Mouse (Mus musculus): Measurements from ENCODE around the gene Olfr763. TPM values are rescaled to one million over a fixed set of nuclear protein-coding genes. Genes with fewer than 3 reads are reported as not detected.
"Not testable (repeated sequence)": the region's sequence is repeated elsewhere in the genome, so short reads cannot be mapped to it uniquely, and the experiment has no call there.

Gene Olfr763
- not detected in 2 replicates for polyA plus RNA-seq (2012; ENCODE audit: insufficient read depth, insufficient read length, missing spikeins)

DNA sequence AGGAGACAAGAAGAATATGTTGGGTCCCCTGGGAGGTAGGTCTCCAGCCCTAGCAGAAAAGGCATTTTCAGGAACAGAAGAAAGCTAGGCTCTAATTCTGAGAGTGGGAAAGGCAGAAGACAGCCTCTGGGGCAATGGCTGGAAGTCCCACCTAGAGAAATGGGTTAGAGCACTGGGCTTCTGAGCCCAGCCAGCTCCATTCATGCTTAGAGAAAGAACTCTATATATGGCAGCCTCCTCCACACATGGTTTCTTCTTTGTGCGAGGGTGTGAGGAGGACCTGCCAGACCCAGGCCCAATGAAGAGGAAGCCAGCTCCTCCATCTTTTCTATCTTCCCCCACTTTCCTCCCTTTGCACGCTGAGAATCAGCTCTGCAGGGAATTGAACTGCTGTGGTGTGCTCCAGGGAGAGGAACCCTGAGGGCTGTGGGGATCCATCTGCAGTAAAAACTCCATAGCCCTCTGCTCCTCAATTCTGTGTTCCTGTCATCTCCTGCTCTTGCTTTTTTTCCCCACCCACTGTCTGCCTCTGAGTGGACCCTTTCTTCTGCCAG lies at the start of gene Olfr763:
Gene Olfr763, plus strand, starts transcription at position 504 of the 554 bp plus-strand sequence.
- no peak within 1 kb of the TSS for H3K27ac ChIP-seq (replicated peaks; ENCODE audit: low read depth, low read length)
- no peak within 1 kb of the TSS for H3K4me3 ChIP-seq (ENCODE audit: insufficient read depth, low read depth, low read length)
- no peaks in the 10 kb centered on the region for H3K4me1 ChIP-seq (ENCODE audit: control insufficient read depth, insufficient read depth, insufficient read length, low read length)

DNA sequence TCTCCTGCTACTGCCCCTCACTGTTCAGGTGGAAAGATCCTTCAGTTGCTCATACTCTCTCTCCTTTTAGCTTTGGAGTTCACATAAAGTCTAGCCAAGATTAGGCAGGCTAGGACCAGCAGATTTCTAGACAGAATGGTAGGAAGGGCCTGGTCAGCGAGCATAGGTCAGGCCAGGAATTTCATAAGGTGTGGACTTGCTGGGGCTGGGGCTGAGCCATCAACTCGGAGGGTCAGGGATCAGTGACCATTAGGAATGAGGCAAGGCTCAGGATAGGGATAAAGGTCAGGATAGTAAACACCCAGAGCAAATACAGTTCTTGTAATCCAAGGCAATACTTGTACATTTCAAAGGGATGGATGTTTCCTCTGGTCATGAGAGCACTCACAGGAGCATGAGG lies 45.6 kb upstream of the Olfr763 start:
- Histone ChIP-seq H3K4me1 (ENCODE audit: control insufficient read depth, insufficient read depth, insufficient read length, low read length) (no peaks in the 10 kb centered on the region), H3K27ac (replicated peaks; ENCODE audit: low read depth, low read length) (no peak overlapping the region), H3K4me3 (ENCODE audit: insufficient read depth, low read depth, low read length) (no peak overlapping the region)

DNA sequence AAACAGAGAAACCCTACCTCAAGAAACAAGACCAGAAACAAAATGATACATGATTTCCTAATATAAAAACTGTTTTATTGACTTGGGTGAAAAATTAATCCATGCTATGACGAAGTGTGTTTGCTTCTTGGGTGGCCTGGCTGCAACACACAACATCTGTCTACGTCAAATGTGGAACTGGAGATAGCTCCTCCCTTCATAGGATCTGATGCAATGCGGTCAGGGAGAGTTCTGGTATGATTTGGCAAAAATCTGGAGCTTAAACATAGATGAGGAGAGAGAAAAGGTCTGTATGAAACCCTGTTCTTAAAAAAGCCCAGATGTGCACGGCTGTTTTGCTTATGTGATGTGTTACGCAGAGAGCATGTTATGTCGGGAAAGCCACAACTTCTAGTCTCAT lies 44.7 kb upstream of the Olfr763 start:
- no peak overlapping the region for H3K4me3 ChIP-seq (ENCODE audit: insufficient read depth, low read depth, low read length)
- no peak overlapping the region for H3K27ac ChIP-seq (replicated peaks; ENCODE audit: low read depth, low read length)
- H3K4me1 ChIP-seq (ENCODE audit: control insufficient read depth, insufficient read depth, insufficient read length, low read length) = no peaks in the 10 kb centered on the region

DNA sequence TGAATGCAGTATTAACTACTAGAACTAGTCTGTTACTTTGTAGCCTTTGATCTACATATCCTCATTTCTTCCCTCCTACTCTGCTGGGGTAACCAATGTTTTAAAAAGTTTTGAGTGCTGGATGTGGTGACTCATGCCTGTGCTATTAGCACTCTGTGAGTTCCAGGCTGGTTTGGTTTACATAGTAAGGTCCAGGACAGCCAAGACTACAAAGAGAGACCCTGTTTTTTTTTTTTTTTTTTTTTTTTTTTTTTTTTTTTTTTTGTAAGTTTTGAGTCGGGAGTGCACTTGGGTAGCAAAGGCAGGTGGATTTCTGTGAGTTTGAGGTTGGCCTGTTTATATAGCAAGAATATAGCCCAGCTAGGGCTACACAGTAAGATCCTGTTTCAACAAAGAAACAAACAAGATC lies 42.2 kb upstream of the Olfr763 start:
- H3K4me1 ChIP-seq (ENCODE audit: control insufficient read depth, insufficient read depth, insufficient read length, low read length) = no peaks in the 10 kb centered on the region
- H3K4me3 ChIP-seq (ENCODE audit: insufficient read depth, low read depth, low read length) = no peak overlapping the region
- no peak overlapping the region for H3K27ac ChIP-seq (replicated peaks; ENCODE audit: low read depth, low read length)

DNA sequence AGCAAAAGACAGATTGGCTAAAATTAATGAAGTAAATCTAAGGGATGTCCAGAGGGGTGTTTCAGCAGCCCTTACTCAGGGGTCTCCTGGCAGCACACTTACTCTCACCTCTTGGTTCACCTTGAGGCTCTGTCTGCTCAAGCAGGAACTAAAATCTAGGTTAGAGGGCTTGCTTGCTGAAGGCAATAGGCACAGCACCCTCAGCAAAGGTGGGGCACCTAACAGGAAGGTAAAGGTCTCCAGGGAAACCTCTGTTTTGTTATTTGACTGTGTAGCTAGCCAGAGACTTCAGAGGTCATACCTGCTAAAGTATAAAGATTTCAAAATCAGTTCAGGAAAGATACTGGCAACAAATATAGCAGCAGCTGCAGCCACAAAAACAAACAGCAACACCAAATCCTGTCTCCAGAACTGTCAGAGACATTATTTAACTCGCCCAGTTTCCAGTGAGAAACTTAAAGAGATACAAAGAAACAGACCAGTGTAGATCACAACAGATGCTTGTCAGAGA lies 39.8 kb upstream of the Olfr763 start:
- H3K27ac ChIP-seq (replicated peaks; ENCODE audit: low read depth, low read length) = no peak overlapping the region
- no peak overlapping the region for H3K4me3 ChIP-seq (ENCODE audit: insufficient read depth, low read depth, low read length)
- H3K4me1 ChIP-seq (ENCODE audit: control insufficient read depth, insufficient read depth, insufficient read length, low read length) = no peaks in the 10 kb centered on the region

DNA sequence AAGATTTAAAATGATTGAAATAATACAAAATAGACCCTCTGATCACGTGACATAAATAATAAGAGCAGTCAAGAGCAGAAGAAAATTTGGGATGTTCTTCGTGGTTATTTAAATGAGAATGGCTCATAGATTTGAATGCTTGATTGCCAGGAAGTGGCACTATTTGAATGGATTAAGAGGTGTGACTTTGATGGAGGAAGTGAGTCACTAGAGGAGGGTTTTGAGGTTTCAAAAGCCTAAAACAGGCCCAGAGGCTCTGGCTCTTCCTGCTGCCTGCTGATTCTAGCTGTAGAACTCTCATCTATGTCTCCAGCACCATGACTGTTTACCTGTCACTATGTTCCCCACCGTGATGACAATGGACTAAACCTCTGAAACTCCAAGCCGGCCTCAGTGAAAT lies 37.8 kb upstream of the Olfr763 start:
- H3K27ac ChIP-seq (replicated peaks; ENCODE audit: low read depth, low read length) = no peak overlapping the region

DNA sequence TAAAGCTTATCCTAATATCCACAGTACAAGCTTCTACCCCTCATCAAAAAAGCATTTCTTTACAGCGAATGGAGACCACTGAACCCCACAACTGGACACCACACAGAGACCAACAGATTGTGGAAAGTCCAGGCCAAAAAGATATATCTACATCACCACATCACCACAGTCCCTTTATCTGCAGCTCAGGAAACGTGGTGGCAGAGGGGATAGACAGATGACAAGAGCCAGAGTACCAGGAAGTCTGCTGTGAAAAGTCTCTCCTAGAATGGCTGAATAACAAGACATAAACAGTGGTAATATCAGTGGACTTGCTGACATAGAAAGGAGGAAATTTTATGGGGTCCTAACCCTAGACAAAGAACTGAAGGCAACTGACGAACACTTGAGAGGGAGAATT lies 34.2 kb upstream of the Olfr763 start:
- H3K4me1 ChIP-seq (ENCODE audit: control insufficient read depth, insufficient read depth, insufficient read length, low read length) = no peaks in the 10 kb centered on the region
- H3K27ac ChIP-seq (replicated peaks; ENCODE audit: low read depth, low read length) = no peak overlapping the region
- H3K4me3 ChIP-seq (ENCODE audit: insufficient read depth, low read depth, low read length) = no peak overlapping the region

More for the DNA sequence above, 37.8 kb upstream of the Olfr763 start:
- Histone ChIP-seq H3K4me3 (ENCODE audit: insufficient read depth, low read depth, low read length) (no peak overlapping the region), H3K4me1 (ENCODE audit: control insufficient read depth, insufficient read depth, insufficient read length, low read length) (no peaks in the 10 kb centered on the region)

DNA sequence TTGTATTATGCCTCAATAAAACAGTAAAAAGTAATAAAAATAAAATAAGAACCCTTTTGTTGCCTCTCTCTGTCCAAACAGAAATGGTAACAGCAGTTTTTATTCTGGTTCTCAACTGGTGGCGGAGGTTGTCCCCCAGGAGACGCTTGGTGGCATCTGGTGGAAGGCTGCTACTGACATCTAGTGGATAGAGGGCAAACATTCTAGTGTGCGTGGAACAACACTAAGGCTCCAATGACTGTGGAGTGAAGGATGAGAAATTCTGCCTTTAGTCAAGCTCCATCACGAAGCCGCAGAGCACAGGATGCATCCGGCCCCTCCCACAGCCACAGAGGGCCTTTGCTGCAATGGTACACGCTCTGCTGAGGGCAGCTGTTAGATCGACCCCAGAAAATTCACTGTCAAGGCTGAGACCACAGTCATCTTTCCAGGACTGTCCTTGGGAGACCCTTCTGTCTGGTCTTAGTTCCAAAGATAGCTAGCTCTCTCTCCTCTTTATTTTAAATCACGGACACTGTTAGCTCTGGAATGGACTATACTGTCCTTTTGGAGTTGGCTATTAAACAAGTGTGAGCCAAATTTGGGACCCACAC lies 33.0 kb upstream of the Olfr763 start:
- Histone ChIP-seq H3K27ac (replicated peaks; ENCODE audit: low read depth, low read length) (no peak overlapping the region), H3K4me1 (ENCODE audit: control insufficient read depth, insufficient read depth, insufficient read length, low read length) (no peaks in the 10 kb centered on the region), H3K4me3 (ENCODE audit: insufficient read depth, low read depth, low read length) (no peak overlapping the region)

DNA sequence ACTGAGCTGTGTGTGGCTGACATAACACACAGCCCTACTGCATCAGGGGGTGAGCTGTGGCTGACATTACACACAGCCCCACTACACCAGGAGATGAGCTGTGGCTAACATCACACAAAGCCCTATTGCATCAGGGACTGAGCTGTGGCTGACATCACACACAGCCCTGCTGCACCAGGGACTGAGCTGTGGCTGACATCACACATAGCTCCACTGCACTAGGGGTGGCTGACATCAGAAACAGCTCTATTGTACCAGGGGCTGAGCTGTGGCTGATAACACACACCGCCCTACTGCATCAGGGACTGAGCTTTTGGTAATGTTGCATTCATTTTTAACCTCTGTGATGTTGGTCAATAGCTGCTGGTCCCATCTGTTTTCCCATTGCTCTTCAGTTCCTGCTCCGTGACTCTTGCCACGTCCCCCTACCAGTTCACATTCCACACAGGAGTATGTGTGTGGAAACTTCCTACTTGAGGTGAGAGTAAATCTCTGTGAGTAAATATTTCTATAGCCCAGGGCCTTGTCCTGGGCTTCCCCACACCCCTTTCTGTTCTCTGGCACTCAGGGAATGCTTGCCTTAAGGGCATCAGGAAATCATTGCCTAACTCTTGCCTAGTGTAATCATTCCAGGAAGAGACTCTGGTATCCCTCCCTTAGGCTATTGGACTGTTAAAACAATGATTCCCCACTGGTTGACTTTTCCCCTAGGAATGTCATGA lies 29.8 kb upstream of the Olfr763 start:
- no peak overlapping the region for H3K27ac ChIP-seq (replicated peaks; ENCODE audit: low read depth, low read length)
- H3K4me3 ChIP-seq (ENCODE audit: insufficient read depth, low read depth, low read length) = no peak overlapping the region
- no peaks in the 10 kb centered on the region for H3K4me1 ChIP-seq (ENCODE audit: control insufficient read depth, insufficient read depth, insufficient read length, low read length)

DNA sequence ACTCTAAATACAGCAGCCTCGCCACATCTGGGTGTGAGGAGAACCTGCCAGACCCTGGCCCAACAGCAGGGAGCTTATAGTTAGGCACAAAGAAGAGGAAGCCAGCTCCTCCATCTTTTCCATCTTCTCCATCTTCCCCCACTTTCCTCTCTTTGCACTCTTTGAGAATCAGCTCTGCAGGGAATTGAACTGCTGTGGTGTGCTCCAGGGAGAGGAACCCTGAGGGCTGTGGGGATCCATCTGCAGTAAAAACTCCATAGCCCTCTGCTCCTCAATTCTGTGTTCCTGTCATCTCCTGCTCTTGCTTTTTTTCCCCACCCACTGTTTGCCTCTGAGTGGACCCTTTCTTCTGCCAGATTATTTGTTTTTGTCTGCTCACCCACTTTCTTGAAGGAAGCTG lies 21.5 kb upstream of the Olfr763 start, which contains the start of gene Olfr9:
Gene Olfr9, plus strand, starts transcription at position 301 of the 400 bp plus-strand sequence.
- H3K27ac ChIP-seq (replicated peaks; ENCODE audit: low read depth, low read length); H3K4me3 ChIP-seq (ENCODE audit: insufficient read depth, low read depth, low read length); H3K4me1 ChIP-seq (ENCODE audit: control insufficient read depth, insufficient read depth, insufficient read length, low read length): not testable (repeated sequence)

DNA sequence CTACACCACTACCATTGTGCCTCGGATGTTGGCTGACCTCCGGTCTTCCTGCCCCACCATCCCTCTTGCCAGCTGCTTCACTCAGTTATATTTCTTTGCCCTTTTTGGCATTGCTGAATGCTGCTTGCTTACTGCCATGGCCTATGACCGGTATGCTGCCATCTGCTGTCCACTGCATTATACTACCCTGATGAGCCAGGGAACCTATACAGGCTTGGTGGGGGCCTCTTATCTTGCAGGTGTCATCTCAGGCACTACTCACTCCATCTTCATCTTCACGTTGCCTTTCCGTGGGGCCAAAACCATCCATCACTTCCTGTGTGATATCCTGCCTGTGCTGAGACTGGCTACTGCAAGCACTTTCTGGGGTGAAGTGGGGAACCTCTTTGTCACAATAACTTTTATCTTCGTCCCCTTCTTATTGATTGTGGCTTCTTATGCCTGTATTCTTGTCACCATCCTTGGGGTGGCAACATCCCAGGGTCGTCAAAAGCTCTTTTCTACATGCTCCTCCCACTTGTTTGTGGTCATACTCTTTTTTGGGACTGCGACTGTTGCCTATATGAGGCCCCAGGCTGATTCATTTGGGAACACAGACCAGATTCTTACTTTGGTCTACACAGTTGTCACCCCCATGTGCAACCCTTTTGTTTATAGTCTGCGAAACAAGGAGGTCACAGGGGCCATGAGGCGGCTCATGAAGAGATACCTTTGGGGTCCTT lies 20.3 kb upstream of the Olfr763 start:
- H3K4me1 ChIP-seq (ENCODE audit: control insufficient read depth, insufficient read depth, insufficient read length, low read length); H3K4me3 ChIP-seq (ENCODE audit: insufficient read depth, low read depth, low read length); H3K27ac ChIP-seq (replicated peaks; ENCODE audit: low read depth, low read length): not testable (repeated sequence)

DNA sequence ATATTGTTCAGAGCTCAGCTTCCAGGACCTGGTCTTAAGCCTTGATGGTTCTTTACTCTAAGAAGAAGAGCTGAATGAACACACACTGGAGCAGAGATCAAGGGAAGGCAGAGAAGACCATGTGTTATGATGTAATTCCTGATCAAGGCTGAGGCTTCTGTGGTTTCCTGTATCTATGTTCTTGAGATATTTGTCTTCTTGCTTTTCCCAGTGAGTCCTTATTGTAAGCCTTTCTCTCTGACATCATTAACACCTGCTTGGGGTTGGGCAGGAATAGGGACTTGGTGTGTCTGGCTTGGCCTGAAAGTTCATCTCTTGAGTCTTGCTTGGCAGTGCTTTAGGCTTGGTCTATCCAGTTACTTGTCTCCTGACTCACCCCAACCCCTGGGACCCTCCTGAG lies 19.6 kb upstream of the Olfr763 start:
- no peak overlapping the region for H3K27ac ChIP-seq (replicated peaks; ENCODE audit: low read depth, low read length)
- H3K4me1 ChIP-seq (ENCODE audit: control insufficient read depth, insufficient read depth, insufficient read length, low read length) = no peaks in the 10 kb centered on the region
- H3K4me3 ChIP-seq (ENCODE audit: insufficient read depth, low read depth, low read length) = no peak overlapping the region

DNA sequence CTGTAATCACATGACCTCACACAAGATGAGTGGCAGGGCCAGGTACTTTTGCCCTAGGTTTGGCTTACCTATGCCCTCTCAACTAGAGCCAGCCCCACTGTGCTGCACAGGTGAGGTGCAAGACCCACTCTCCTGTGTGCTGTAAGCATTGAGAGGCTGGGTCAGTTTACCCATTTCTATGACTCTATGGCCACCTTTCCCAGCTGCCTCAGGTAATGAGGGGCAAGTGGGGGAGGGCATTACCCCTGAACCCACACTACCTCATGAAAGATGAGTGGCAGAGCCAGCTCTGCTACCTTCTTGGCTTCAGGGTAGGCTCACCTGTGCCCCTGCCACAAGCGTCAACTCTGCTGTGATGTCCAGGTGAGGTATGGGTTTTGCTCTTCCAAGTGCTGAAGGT lies 14.8 kb upstream of the Olfr763 start:
- Histone ChIP-seq H3K4me3 (ENCODE audit: insufficient read depth, low read depth, low read length) (no peak overlapping the region), H3K27ac (replicated peaks; ENCODE audit: low read depth, low read length) (no peak overlapping the region), H3K4me1 (ENCODE audit: control insufficient read depth, insufficient read depth, insufficient read length, low read length) (no peaks in the 10 kb centered on the region)

DNA sequence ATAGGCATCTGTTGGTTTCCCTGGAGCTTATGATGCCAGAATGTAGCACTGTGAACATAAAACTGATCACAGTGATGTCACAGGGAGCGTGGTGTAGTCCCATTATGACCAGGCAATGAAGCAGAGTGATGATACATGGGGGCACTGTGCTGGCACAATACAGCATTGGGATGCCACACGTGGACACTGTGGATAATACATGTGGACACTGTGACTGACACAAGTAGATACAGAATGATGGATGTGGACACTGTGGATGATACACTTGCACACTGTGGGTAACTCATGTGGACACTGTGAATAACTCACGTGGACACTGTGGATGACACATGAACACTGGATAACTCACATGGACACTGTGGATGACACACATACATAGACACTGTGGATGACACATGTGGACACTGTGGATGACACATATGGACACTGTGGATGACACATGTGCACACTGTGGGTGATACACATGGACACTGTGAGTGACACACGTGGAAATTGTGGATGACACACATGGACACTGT lies 14.0 kb upstream of the Olfr763 start:
- H3K27ac ChIP-seq (replicated peaks; ENCODE audit: low read depth, low read length) = no peak overlapping the region
- H3K4me3 ChIP-seq (ENCODE audit: insufficient read depth, low read depth, low read length) = no peak overlapping the region
- no peaks in the 10 kb centered on the region for H3K4me1 ChIP-seq (ENCODE audit: control insufficient read depth, insufficient read depth, insufficient read length, low read length)
